Mouse (Mus musculus): ENCODE measurements around the gene Dyrk1a. TPM values are rescaled to one million over a fixed set of nuclear protein-coding genes. Genes with fewer than 3 reads are reported as not detected.

Dyrk1a gene
- polyA plus RNA-seq, 1 experiment from 2014 or later, result 11.5 TPM

GRCm38 (mm10) chr16:94717051-94717450, 147.2 kb downstream of the Dyrk1a start:
- Histone ChIP-seq H3K27me3 (replicated peaks; ENCODE audit: control insufficient read depth, insufficient read depth, low read length) (no peaks in the 10 kb centered on the region), H3K36me3 (ENCODE audit: control insufficient read depth, insufficient read depth, low read length) (no peaks in the 10 kb centered on the region), H3K4me2 (ENCODE audit: low read length) (no peak overlapping the region), H3K9me3 (ENCODE audit: control insufficient read depth, low read length) (no peaks in the 10 kb centered on the region), H3K4me3 (ENCODE audit: low read depth, low read length) (no peak overlapping the region), H3K4me1 (replicated peaks; ENCODE audit: control insufficient read depth, insufficient read depth, low read length) (no peaks in the 10 kb centered on the region; the same call in 1 of the 2 replicates), H3K27ac (ENCODE audit: low read depth) (no peak overlapping the region), H3K9ac (ENCODE audit: low read length) (no peak overlapping the region)
- no peak for DNase-seq (ENCODE audit: low spot score)
- 94% methylated on average over 11 of the region's 11 CpGs for WGBS
- ATAC-seq (replicated peaks; ENCODE audit: low FRiP score, low TSS enrichment, low read depth), result no peak

GRCm38 (mm10) chr16:94718919-94719318, 149.1 kb downstream of the Dyrk1a start:
- H3K9me3 ChIP-seq (ENCODE audit: control insufficient read depth, low read length), result no peaks in the 10 kb centered on the region
- no peaks in the 10 kb centered on the region for H3K27me3 ChIP-seq (replicated peaks; ENCODE audit: control insufficient read depth, insufficient read depth, low read length)
- no peak for ATAC-seq (replicated peaks; ENCODE audit: low FRiP score, low TSS enrichment, low read depth)
- 38% methylated on average over 4 of the region's 4 CpGs for WGBS
- H3K27ac ChIP-seq (ENCODE audit: low read depth), result no peak overlapping the region
- no peak overlapping the region for H3K9ac ChIP-seq (ENCODE audit: low read length)
- H3K4me2 ChIP-seq (ENCODE audit: low read length), result no peak overlapping the region
- no peak for DNase-seq (ENCODE audit: low spot score)
- no peak overlapping the region for H3K4me3 ChIP-seq (ENCODE audit: low read depth, low read length)
- H3K36me3 ChIP-seq (ENCODE audit: control insufficient read depth, insufficient read depth, low read length), result no peaks in the 10 kb centered on the region
- H3K4me1 ChIP-seq (replicated peaks; ENCODE audit: control insufficient read depth, insufficient read depth, low read length), result no peaks in the 10 kb centered on the region; the same call in 1 of the 2 replicates

- no peak overlapping the region for H3K27ac ChIP-seq (ENCODE audit: low read depth)
- H3K36me3 ChIP-seq (ENCODE audit: control insufficient read depth, insufficient read depth, low read length), result no peaks in the 10 kb centered on the region
- no peaks in the 10 kb centered on the region; the same call in 1 of the 2 replicates for H3K4me1 ChIP-seq (replicated peaks; ENCODE audit: control insufficient read depth, insufficient read depth, low read length)
- no peaks in the 10 kb centered on the region for H3K9me3 ChIP-seq (ENCODE audit: control insufficient read depth, low read length)
- 57% methylated on average over 4 of the region's 4 CpGs for WGBS
- no peak for ATAC-seq (replicated peaks; ENCODE audit: low FRiP score, low TSS enrichment, low read depth)
- H3K4me2 ChIP-seq (ENCODE audit: low read length), result no peak overlapping the region
- no peak overlapping the region for H3K9ac ChIP-seq (ENCODE audit: low read length)
- H3K4me3 ChIP-seq (ENCODE audit: low read depth, low read length), result no peak overlapping the region
- no peak for DNase-seq (ENCODE audit: low spot score)
- H3K27me3 ChIP-seq (replicated peaks; ENCODE audit: control insufficient read depth, insufficient read depth, low read length), result no peaks in the 10 kb centered on the region
These were observed 149.7 kb downstream of the Dyrk1a start for GRCm38 (mm10) chr16:94719488-94719887.

GRCm38 (mm10) chr16:94720476-94721153, 150.8 kb downstream of the Dyrk1a start:
- Histone ChIP-seq H3K36me3 (ENCODE audit: control insufficient read depth, insufficient read depth, low read length) (no peaks in the 10 kb centered on the region), H3K4me3 (ENCODE audit: low read depth, low read length) (no peak overlapping the region), H3K4me2 (ENCODE audit: low read length) (no peak overlapping the region), H3K9ac (ENCODE audit: low read length) (no peak overlapping the region), H3K4me1 (replicated peaks; ENCODE audit: control insufficient read depth, insufficient read depth, low read length) (0 out of 2 replicates have a peak, but pooled peaks cover 3% of the 10 kb centered on the region), H3K9me3 (ENCODE audit: control insufficient read depth, low read length) (no peaks in the 10 kb centered on the region), H3K27me3 (replicated peaks; ENCODE audit: control insufficient read depth, insufficient read depth, low read length) (no peaks in the 10 kb centered on the region), H3K27ac (ENCODE audit: low read depth) (no peak overlapping the region)
- ATAC-seq (replicated peaks; ENCODE audit: low FRiP score, low TSS enrichment, low read depth), result no peak
- WGBS, result 70% methylated on average over 7 of the region's 7 CpGs
- DNase-seq (ENCODE audit: low spot score), result no peak

GRCm38 (mm10) chr16:94721549-94722006, 151.8 kb downstream of the Dyrk1a start:
- Histone ChIP-seq H3K36me3 (ENCODE audit: control insufficient read depth, insufficient read depth, low read length) (no peaks in the 10 kb centered on the region), H3K27me3 (replicated peaks; ENCODE audit: control insufficient read depth, insufficient read depth, low read length) (no peaks in the 10 kb centered on the region), H3K4me1 (replicated peaks; ENCODE audit: control insufficient read depth, insufficient read depth, low read length) (0 out of 2 replicates have a peak, but pooled peaks cover 3% of the 10 kb centered on the region), H3K27ac (ENCODE audit: low read depth) (no peak overlapping the region), H3K9me3 (ENCODE audit: control insufficient read depth, low read length) (no peaks in the 10 kb centered on the region), H3K9ac (ENCODE audit: low read length) (no peak overlapping the region), H3K4me2 (ENCODE audit: low read length) (no peak overlapping the region), H3K4me3 (ENCODE audit: low read depth, low read length) (no peak overlapping the region)
- ATAC-seq (replicated peaks; ENCODE audit: low FRiP score, low TSS enrichment, low read depth) (no peak), DNase-seq (ENCODE audit: low spot score) (no peak)
- WGBS, result 65% methylated on average over 10 of the region's 10 CpGs

GRCm38 (mm10) chr16:94722936-94723335, 153.1 kb downstream of the Dyrk1a start:
- Histone ChIP-seq H3K4me2 (ENCODE audit: low read length) (no peak overlapping the region), H3K27me3 (replicated peaks; ENCODE audit: control insufficient read depth, insufficient read depth, low read length) (no peaks in the 10 kb centered on the region), H3K36me3 (ENCODE audit: control insufficient read depth, insufficient read depth, low read length) (no peaks in the 10 kb centered on the region), H3K27ac (ENCODE audit: low read depth) (no peak overlapping the region), H3K9ac (ENCODE audit: low read length) (no peak overlapping the region), H3K4me3 (ENCODE audit: low read depth, low read length) (no peak overlapping the region), H3K9me3 (ENCODE audit: control insufficient read depth, low read length) (no peaks in the 10 kb centered on the region), H3K4me1 (replicated peaks; ENCODE audit: control insufficient read depth, insufficient read depth, low read length) (0 out of 2 replicates have a peak, but pooled peaks cover 3% of the 10 kb centered on the region)
- DNase-seq (ENCODE audit: low spot score) (no peak), ATAC-seq (replicated peaks; ENCODE audit: low FRiP score, low TSS enrichment, low read depth) (no peak)
- WGBS, result 79% methylated on average over 12 of the region's 12 CpGs

GRCm38 (mm10) chr16:94724061-94724596, 154.3 kb downstream of the Dyrk1a start:
- H3K4me1 ChIP-seq (replicated peaks; ENCODE audit: control insufficient read depth, insufficient read depth, low read length), result 0 out of 2 replicates have a peak, but pooled peaks cover 3% of the 10 kb centered on the region
- H3K4me2 ChIP-seq (ENCODE audit: low read length), result peak overlapping the region; percentile 72
- peak; percentile 89 for DNase-seq (ENCODE audit: low spot score)
- ATAC-seq (replicated peaks; ENCODE audit: low FRiP score, low TSS enrichment, low read depth), result peak; percentile 91
- peaks cover 2% of the 10 kb centered on the region; the same call in 1 of the 2 replicates for H3K9me3 ChIP-seq (ENCODE audit: control insufficient read depth, low read length)
- H3K27me3 ChIP-seq (replicated peaks; ENCODE audit: control insufficient read depth, insufficient read depth, low read length), result no peaks in the 10 kb centered on the region
- H3K9ac ChIP-seq (ENCODE audit: low read length), result peak overlapping the region; percentile 31; the same call in 1 of the 2 replicates
- no peaks in the 10 kb centered on the region for H3K36me3 ChIP-seq (ENCODE audit: control insufficient read depth, insufficient read depth, low read length)
- 0% methylated on average over 23 of the region's 23 CpGs for WGBS
- H3K4me3 ChIP-seq (ENCODE audit: low read depth, low read length), result peak overlapping the region; percentile 49
- peak overlapping the region; percentile 57; the same call in 1 of the 2 replicates for H3K27ac ChIP-seq (ENCODE audit: low read depth)

GRCm38 (mm10) chr16:94724747-94725211, 155.0 kb downstream of the Dyrk1a start:
- ATAC-seq (replicated peaks; ENCODE audit: low FRiP score, low TSS enrichment, low read depth), result peak; percentile 12; the same call in 1 of the 2 replicates
- WGBS, result 2% methylated on average over 18 of the region's 18 CpGs
- Histone ChIP-seq H3K4me2 (ENCODE audit: low read length) (peak overlapping the region; percentile 72), H3K27me3 (replicated peaks; ENCODE audit: control insufficient read depth, insufficient read depth, low read length) (no peaks in the 10 kb centered on the region), H3K4me3 (ENCODE audit: low read depth, low read length) (peak overlapping the region; percentile 49), H3K9ac (ENCODE audit: low read length) (no peak overlapping the region), H3K9me3 (ENCODE audit: control insufficient read depth, low read length) (peaks cover 4% of the 10 kb centered on the region; the same call in 1 of the 2 replicates), H3K4me1 (replicated peaks; ENCODE audit: control insufficient read depth, insufficient read depth, low read length) (0 out of 2 replicates have a peak, but pooled peaks cover 3% of the 10 kb centered on the region), H3K27ac (ENCODE audit: low read depth) (peak overlapping the region; percentile 57; the same call in 1 of the 2 replicates), H3K36me3 (ENCODE audit: control insufficient read depth, insufficient read depth, low read length) (no peaks in the 10 kb centered on the region)
- peak; percentile 67 for DNase-seq (ENCODE audit: low spot score)
